Mouse (Mus musculus): ENCODE data around the gene Dcp1b. TPM values are rescaled to one million over a fixed set of nuclear protein-coding genes. Genes with fewer than 3 reads are reported as not detected.

Dcp1b gene
- polyA plus RNA-seq (2012; rRNA removed), result 22.7 and 25.3 TPM in 2 replicates

DNA sequence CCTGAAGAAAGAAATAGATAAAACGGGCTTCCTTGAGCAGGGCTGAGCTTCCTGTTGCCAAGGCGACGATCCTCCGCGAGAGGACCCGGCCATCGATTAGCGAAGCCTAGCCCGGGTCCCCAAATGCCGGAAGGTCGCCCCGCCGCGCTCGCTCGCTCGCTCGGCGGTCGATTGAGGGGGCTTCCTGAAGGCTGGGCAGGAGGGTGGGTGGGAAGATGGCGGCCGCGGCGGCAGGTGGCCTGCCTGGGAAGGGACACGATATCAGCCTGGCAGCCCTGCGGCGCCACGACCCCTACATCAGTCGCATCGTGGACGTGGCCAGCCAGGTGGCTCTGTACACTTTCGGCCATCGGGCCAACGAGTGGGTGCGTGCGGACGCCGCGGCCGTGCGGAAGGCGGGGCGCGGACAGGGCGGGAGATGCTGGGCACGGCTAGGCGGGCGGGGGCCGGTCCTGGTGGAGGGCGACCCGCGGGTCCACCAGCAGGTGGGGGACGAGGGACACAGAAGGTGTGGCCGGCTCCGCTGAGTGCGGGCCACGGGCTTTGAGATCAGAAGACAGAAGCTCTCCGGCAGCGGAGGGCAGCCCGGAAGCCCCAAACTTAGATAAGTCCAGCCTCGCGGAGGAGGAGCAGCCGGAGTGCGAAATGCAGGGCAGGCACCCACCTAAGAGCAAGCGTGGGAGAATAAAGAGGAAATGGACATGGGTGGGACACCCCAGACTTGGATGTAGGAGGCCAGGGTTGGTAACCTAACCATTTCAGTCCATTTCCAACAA, at the start of gene Dcp1b:
Gene Dcp1b (plus strand): TSS at position 176 of the 776 bp plus-strand sequence.
- TF ChIP-seq CTCF (IDR thresholded peaks at IDR 0.05; ENCODE audit: borderline replicate concordance, insufficient read depth, low read depth, low read length) (no peak), POLR2A (IDR thresholded peaks at IDR 0.05; ENCODE audit: borderline replicate concordance, insufficient read depth, low read length) (peak; percentile 66; the same call in 1 of the 2 replicates)
- Histone ChIP-seq H3K4me3 (replicated peaks; ENCODE audit: insufficient read depth, low read depth, low read length) (peak within 1 kb of the TSS; percentile 93), H3K27me3 (ENCODE audit: control insufficient read depth, insufficient read depth, low read length) (no peaks in the 10 kb centered on the region), H3K27ac (ENCODE audit: insufficient read depth, low read length) (peak within 1 kb of the TSS; percentile 73), H3K4me1 (ENCODE audit: control insufficient read depth, insufficient read depth, low read length) (0 out of 2 replicates have a peak, but pooled peaks cover 3% of the 10 kb centered on the region)
- under 1% methylated on average over 63 of the region's 65 CpGs for WGBS
- DNase-seq, result peak; percentile 89

DNA sequence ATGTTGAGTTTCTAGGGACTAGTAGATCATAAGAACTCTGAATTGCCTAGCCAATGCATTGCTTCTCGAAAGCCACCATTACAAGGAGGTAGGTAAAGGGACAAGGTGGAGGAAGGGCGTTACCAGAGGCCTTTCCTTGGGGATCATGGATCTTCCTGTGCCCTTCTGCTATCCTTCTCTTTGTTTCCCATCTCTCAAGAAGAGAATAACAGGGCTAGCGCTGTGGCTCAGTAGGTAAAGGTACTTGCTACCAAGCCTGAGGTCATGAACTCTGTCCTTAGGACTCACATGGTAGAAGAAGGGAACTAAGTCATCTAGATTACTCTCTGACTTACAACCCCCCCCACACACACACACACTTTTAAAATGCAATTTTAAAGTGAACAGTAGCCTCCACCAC, 48.1 kb upstream of the Dcp1b start:
- 81% methylated on average over 3 of the region's 3 CpGs for WGBS
- Histone ChIP-seq H3K27me3 (ENCODE audit: control insufficient read depth, insufficient read depth, low read length) (no peaks in the 10 kb centered on the region), H3K4me3 (replicated peaks; ENCODE audit: insufficient read depth, low read depth, low read length) (no peak overlapping the region), H3K27ac (ENCODE audit: insufficient read depth, low read length) (no peak overlapping the region), H3K4me1 (ENCODE audit: control insufficient read depth, insufficient read depth, low read length) (no peaks in the 10 kb centered on the region)
- no peak for DNase-seq
- TF ChIP-seq POLR2A (IDR thresholded peaks at IDR 0.05; ENCODE audit: borderline replicate concordance, insufficient read depth, low read length), result no peak
- TF ChIP-seq CTCF (IDR thresholded peaks at IDR 0.05; ENCODE audit: borderline replicate concordance, insufficient read depth, low read depth, low read length), result no peak

DNA sequence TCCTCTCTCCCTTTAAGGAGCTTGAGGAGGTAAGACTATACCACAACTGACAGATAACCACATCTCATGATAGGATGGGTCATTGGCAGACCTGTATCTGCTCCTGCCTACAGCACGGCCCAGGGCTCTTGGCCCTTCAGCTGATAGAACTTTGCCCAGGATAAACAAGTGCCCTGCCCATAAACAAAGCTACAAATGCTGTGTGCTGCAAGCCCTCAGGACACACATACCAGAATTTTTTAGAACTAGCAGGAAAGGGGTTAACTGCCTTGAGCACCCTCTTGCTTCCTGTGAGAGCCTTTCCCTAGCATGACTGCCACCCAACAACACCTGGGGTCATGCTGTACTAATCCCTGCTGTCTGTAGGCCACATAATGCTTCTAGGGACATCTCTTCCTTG, 47.0 kb upstream of the Dcp1b start:
- H3K4me3 ChIP-seq (replicated peaks; ENCODE audit: insufficient read depth, low read depth, low read length), result no peak overlapping the region
- no peak for TF ChIP-seq CTCF (IDR thresholded peaks at IDR 0.05; ENCODE audit: borderline replicate concordance, insufficient read depth, low read depth, low read length)
- TF ChIP-seq POLR2A (IDR thresholded peaks at IDR 0.05; ENCODE audit: borderline replicate concordance, insufficient read depth, low read length), result no peak
- H3K4me1 ChIP-seq (ENCODE audit: control insufficient read depth, insufficient read depth, low read length), result no peaks in the 10 kb centered on the region
- H3K27me3 ChIP-seq (ENCODE audit: control insufficient read depth, insufficient read depth, low read length), result no peaks in the 10 kb centered on the region
- no peak for DNase-seq
- no peak overlapping the region for H3K27ac ChIP-seq (ENCODE audit: insufficient read depth, low read length)
- WGBS, result 96% methylated on average over 1 of the region's 1 CpGs

DNA sequence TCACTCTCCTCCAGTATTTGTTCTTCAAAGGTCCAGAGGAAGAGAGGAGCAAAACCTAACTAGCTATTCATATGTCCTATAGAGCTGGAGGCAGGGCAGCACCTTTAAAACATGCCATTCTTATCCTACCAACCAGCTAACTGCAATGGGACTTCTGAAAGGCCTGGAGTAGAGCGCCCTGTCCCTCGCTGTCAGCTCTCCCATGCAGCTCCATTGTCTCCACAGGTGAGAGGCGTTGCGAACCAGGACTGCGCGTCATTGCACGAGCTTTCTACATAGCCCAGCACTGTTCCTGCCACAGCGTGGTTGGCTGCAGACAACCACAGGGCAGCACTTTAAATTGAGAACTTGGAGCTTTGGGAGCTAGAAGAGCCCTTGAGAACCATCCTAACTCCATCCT, 46.5 kb upstream of the Dcp1b start:
- DNase-seq, result no peak
- H3K4me3 ChIP-seq (replicated peaks; ENCODE audit: insufficient read depth, low read depth, low read length), result no peak overlapping the region
- no peaks in the 10 kb centered on the region for H3K27me3 ChIP-seq (ENCODE audit: control insufficient read depth, insufficient read depth, low read length)
- H3K4me1 ChIP-seq (ENCODE audit: control insufficient read depth, insufficient read depth, low read length), result no peaks in the 10 kb centered on the region
- no peak overlapping the region for H3K27ac ChIP-seq (ENCODE audit: insufficient read depth, low read length)
- TF ChIP-seq POLR2A (IDR thresholded peaks at IDR 0.05; ENCODE audit: borderline replicate concordance, insufficient read depth, low read length) (no peak), CTCF (IDR thresholded peaks at IDR 0.05; ENCODE audit: borderline replicate concordance, insufficient read depth, low read depth, low read length) (no peak)
- 87% methylated on average over 8 of the region's 8 CpGs for WGBS

DNA sequence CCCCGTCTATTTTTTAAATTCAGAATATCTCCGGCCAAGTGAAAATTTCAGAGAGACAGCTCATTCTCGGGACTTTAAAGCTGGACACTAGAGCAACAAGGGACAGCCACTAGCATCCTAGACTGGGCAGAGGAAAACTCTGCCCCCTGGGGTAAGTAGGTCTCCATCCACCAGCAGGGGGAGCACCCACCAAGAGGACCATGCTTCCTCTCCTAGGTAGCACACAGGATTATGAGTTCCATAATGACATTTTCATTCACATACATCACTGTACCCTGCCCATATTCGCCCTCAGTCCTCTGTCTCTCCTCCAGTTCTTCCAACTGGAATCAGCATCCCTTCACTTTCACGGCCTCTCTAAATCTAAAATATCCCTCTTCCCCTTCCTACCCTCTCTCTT, 45.4 kb upstream of the Dcp1b start:
- TF ChIP-seq POLR2A (IDR thresholded peaks at IDR 0.05; ENCODE audit: borderline replicate concordance, insufficient read depth, low read length) (no peak), CTCF (IDR thresholded peaks at IDR 0.05; ENCODE audit: borderline replicate concordance, insufficient read depth, low read depth, low read length) (peak; percentile 50; the same call in 1 of the 2 replicates)
- no peaks in the 10 kb centered on the region for H3K4me1 ChIP-seq (ENCODE audit: control insufficient read depth, insufficient read depth, low read length)
- 79% methylated on average over 5 of the region's 5 CpGs for WGBS
- H3K27me3 ChIP-seq (ENCODE audit: control insufficient read depth, insufficient read depth, low read length), result no peaks in the 10 kb centered on the region
- H3K27ac ChIP-seq (ENCODE audit: insufficient read depth, low read length), result no peak overlapping the region
- DNase-seq, result peak in 1 of 2 experiments; percentile 22
- H3K4me3 ChIP-seq (replicated peaks; ENCODE audit: insufficient read depth, low read depth, low read length), result no peak overlapping the region

DNA sequence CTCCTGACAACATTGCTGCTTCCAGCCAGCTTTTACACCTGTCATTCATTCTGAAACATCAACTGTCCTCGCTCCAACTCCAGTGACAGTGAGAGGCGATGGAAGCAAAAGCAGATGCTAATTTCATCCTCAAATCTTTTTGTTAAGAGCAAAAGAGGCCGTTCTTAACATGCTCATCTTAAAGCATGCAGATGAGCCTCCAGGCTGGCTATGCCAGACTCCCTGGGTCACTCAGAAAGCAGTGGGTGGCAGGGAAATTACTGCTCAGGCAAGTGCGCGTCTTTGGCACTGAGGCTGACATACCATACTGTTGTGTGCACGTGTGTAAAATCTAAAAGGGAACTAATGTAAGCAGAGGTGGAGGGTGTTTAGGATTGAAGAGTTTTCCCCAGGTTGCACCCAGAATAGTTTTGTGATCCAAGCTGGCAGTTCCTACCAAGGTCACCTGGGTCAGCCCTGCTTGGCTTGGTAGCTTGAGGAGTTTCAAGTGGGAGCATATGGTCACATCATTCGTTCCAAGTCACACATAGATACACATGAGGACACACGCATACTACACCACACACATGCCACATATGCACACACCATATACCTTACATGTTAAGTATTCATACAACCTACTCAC, 42.8 kb upstream of the Dcp1b start:
- no peak for DNase-seq
- TF ChIP-seq POLR2A (IDR thresholded peaks at IDR 0.05; ENCODE audit: borderline replicate concordance, insufficient read depth, low read length) (no peak), CTCF (IDR thresholded peaks at IDR 0.05; ENCODE audit: borderline replicate concordance, insufficient read depth, low read depth, low read length) (no peak)
- no peaks in the 10 kb centered on the region for H3K27me3 ChIP-seq (ENCODE audit: control insufficient read depth, insufficient read depth, low read length)
- 37% methylated on average over 8 of the region's 8 CpGs for WGBS
- no peak overlapping the region for H3K4me3 ChIP-seq (replicated peaks; ENCODE audit: insufficient read depth, low read depth, low read length)
- no peaks in the 10 kb centered on the region for H3K4me1 ChIP-seq (ENCODE audit: control insufficient read depth, insufficient read depth, low read length)
- H3K27ac ChIP-seq (ENCODE audit: insufficient read depth, low read length), result no peak overlapping the region

DNA sequence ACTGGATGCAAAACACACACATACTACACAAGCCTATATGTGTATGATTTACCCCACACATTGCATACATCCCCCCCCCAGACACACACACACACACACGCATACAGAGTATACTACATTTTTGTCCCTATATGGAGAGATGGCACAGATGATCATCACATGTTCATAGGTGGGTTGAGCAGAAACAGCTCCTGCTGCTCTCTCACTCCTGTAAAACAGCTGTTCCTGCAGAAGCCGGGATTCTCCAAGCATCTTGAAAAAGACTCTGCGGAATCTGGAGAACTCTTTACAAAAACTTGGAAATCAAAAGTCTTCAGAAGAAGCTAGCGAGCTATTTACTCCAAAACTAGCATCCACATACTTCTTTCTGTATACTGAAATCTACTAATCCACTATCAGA, 42.2 kb upstream of the Dcp1b start:
- no peak for TF ChIP-seq POLR2A (IDR thresholded peaks at IDR 0.05; ENCODE audit: borderline replicate concordance, insufficient read depth, low read length)
- TF ChIP-seq CTCF (IDR thresholded peaks at IDR 0.05; ENCODE audit: borderline replicate concordance, insufficient read depth, low read depth, low read length), result no peak
- no peak for DNase-seq
- no peaks in the 10 kb centered on the region for H3K27me3 ChIP-seq (ENCODE audit: control insufficient read depth, insufficient read depth, low read length)
- no peak overlapping the region for H3K4me3 ChIP-seq (replicated peaks; ENCODE audit: insufficient read depth, low read depth, low read length)
- 98% methylated on average over 4 of the region's 4 CpGs for WGBS
- no peak overlapping the region for H3K27ac ChIP-seq (ENCODE audit: insufficient read depth, low read length)
- no peaks in the 10 kb centered on the region for H3K4me1 ChIP-seq (ENCODE audit: control insufficient read depth, insufficient read depth, low read length)

DNA sequence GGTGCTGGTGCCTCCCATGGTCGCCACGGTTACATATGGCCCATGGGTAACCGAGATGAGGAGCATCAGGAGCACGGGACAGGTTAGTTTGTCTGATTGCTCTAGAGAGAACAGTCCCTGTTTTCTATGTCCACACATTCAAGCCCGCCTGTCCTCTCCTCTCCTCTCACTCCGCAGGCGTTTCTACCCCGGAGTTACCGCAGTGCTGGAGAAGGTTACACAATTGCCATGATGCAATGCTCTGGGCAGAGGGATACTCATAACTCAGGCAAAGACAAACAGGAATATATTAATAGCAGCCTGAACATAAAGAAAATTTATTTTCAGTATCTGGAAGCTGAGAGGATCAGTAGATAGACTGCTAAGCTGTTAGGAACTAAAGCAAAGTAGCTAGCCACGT, 37.3 kb upstream of the Dcp1b start:
- no peak for DNase-seq
- H3K4me3 ChIP-seq (replicated peaks; ENCODE audit: insufficient read depth, low read depth, low read length), result no peak overlapping the region
- WGBS, result 86% methylated on average over 10 of the region's 10 CpGs
- TF ChIP-seq CTCF (IDR thresholded peaks at IDR 0.05; ENCODE audit: borderline replicate concordance, insufficient read depth, low read depth, low read length) (no peak), POLR2A (IDR thresholded peaks at IDR 0.05; ENCODE audit: borderline replicate concordance, insufficient read depth, low read length) (no peak)
- no peaks in the 10 kb centered on the region for H3K27me3 ChIP-seq (ENCODE audit: control insufficient read depth, insufficient read depth, low read length)
- H3K4me1 ChIP-seq (ENCODE audit: control insufficient read depth, insufficient read depth, low read length), result no peaks in the 10 kb centered on the region
- H3K27ac ChIP-seq (ENCODE audit: insufficient read depth, low read length), result no peak overlapping the region
